Mouse (Mus musculus) hindbrain, embryonic 13.5 days (tissue): ENCODE results near the gene Ift122. TPM values are rescaled to one million over a fixed set of nuclear protein-coding genes. Genes with fewer than 3 reads are reported as not detected.

Experiments used
- ATAC-seq: fragments of 200-750 bp; cut with Nextera tagmentation; 2 replicates; pipeline ENCODE4 v1.8.0; 2017; ENCODE audit warnings: moderate TSS enrichment; ENCODE audit not compliant: low FRiP score
- H3K27ac ChIP-seq: fragments of 300-500 bp; sonication (generic); 2 replicates; pipeline ENCODE4 v1.5.1; 2015; ENCODE audit warnings: inconsistent platforms, mild to moderate bottlenecking, moderate library complexity
- H3K27me3 ChIP-seq: fragments of 300-500 bp; sonication (generic); 2 replicates; pipeline ENCODE4 v1.6.1; 2015; ENCODE audit warnings: mild to moderate bottlenecking, inconsistent platforms
- H3K36me3 ChIP-seq: fragments of 300-500 bp; sonication (generic); 2 replicates; pipeline ENCODE4 v1.6.1; 2015; ENCODE audit warnings: mild to moderate bottlenecking, inconsistent platforms
- H3K4me1 ChIP-seq: fragments of 300-500 bp; sonication (generic); replicated peaks from 2 replicates; pipeline ENCODE4 v1.6.1; 2015; ENCODE audit warnings: inconsistent platforms
- H3K4me2 ChIP-seq: fragments of 300-500 bp; sonication (generic); 2 replicates; pipeline ENCODE4 v1.6.1; 2015; ENCODE audit warnings: inconsistent platforms, mild to moderate bottlenecking, moderate library complexity
- H3K4me3 ChIP-seq: fragments of 300-500 bp; sonication (generic); 2 replicates; pipeline ENCODE4 v1.5.1; 2015; ENCODE audit warnings: mild to moderate bottlenecking, inconsistent platforms
- H3K9ac ChIP-seq: fragments of 300-500 bp; sonication (generic); 2 replicates; pipeline ENCODE4 v1.6.1; 2015; ENCODE audit warnings: mild to moderate bottlenecking, inconsistent platforms
- H3K9me3 ChIP-seq: fragments of 300-500 bp; sonication (generic); 2 replicates; pipeline ENCODE4 v1.6.1; 2016; ENCODE audit warnings: inconsistent platforms
- WGBS: fragments of 180-500 bp; shearing (Covaris S2); methylation state at CpG from one replicate; pipeline ENCODE4 v1.1.7; 2015; 5-methylcytosine and 5-hydroxymethylcytosine counted together
- polyA plus RNA-seq: library from polyadenylated mRNA; unstranded; fragments of >200 nt; fragmentation: Nextera tagmentation; extraction: Ambion mirVana; gene quantifications from 2 replicates; pipeline ENCODE4 v1.2.1, GENCODE M21; 2015

Gene Ift122
- polyA plus RNA-seq, 1 experiment from 2014 or later, result 27.7 TPM

- peaks cover 9% of the 10 kb centered on the region; the same call in 1 of the 2 replicates for H3K9me3 ChIP-seq
- H3K27me3 ChIP-seq, result no peaks in the 10 kb centered on the region
- no peak for ATAC-seq
- WGBS, result 76% methylated on average over 1 of the region's 1 CpGs
- H3K36me3 ChIP-seq, result peaks cover 6% of the 10 kb centered on the region; the same call in 1 of the 2 replicates
- H3K4me2 ChIP-seq, result no peak overlapping the region
- H3K4me1 ChIP-seq, result 0 out of 2 replicates have a peak, but pooled peaks cover 6% of the 10 kb centered on the region
- no peak overlapping the region for H3K9ac ChIP-seq
- no peak overlapping the region for H3K27ac ChIP-seq
- H3K4me3 ChIP-seq, result no peak overlapping the region
Observed at GRCm38 (mm10) chr6:115938798-115939197, 85.5 kb downstream of the Ift122 start.

- Histone ChIP-seq H3K36me3 (peaks cover 6% of the 10 kb centered on the region; the same call in 1 of the 2 replicates), H3K27ac (no peak overlapping the region), H3K4me1 (0 out of 2 replicates have a peak, but pooled peaks cover 6% of the 10 kb centered on the region), H3K4me2 (no peak overlapping the region), H3K27me3 (no peaks in the 10 kb centered on the region), H3K4me3 (no peak overlapping the region), H3K9ac (no peak overlapping the region), H3K9me3 (peaks cover 9% of the 10 kb centered on the region; the same call in 1 of the 2 replicates)
- 78% methylated on average over 1 of the region's 1 CpGs for WGBS
- ATAC-seq, result no peak
Observed at GRCm38 (mm10) chr6:115940603-115941002, 87.3 kb downstream of the Ift122 start.

- Histone ChIP-seq H3K4me3 (no peak overlapping the region), H3K36me3 (peaks cover 6% of the 10 kb centered on the region; the same call in 1 of the 2 replicates), H3K4me2 (no peak overlapping the region), H3K27me3 (no peaks in the 10 kb centered on the region), H3K27ac (no peak overlapping the region), H3K4me1 (peaks cover 7% of the 10 kb centered on the region), H3K9ac (no peak overlapping the region), H3K9me3 (peaks cover 9% of the 10 kb centered on the region; the same call in 1 of the 2 replicates)
- ATAC-seq, result no peak
- WGBS, result 18% methylated on average over 5 of the region's 12 CpGs
Observed at GRCm38 (mm10) chr6:115941128-115941527, 87.9 kb downstream of the Ift122 start.

- no peaks in the 10 kb centered on the region for H3K9me3 ChIP-seq
- no peak overlapping the region for H3K4me2 ChIP-seq
- H3K27me3 ChIP-seq, result no peaks in the 10 kb centered on the region
- no peak overlapping the region for H3K4me3 ChIP-seq
- H3K4me1 ChIP-seq, result peaks cover 16% of the 10 kb centered on the region
- ATAC-seq, result no peak
- no peaks in the 10 kb centered on the region for H3K36me3 ChIP-seq
- no peak overlapping the region for H3K9ac ChIP-seq
- no peak overlapping the region for H3K27ac ChIP-seq
- 82% methylated on average over 9 of the region's 9 CpGs for WGBS
Observed at GRCm38 (mm10) chr6:115943498-115944427, 90.5 kb downstream of the Ift122 start.

GRCm38 (mm10) chr6:115944638-115945037 is 91.4 kb downstream of the Ift122 start, which contains the start of gene H1foo:
Gene H1foo, plus strand, starts transcription at chr6:115944938.
- peaks cover 16% of the 10 kb centered on the region for H3K4me1 ChIP-seq
- no peaks in the 10 kb centered on the region for H3K27me3 ChIP-seq
- WGBS, result 87% methylated on average over 5 of the region's 5 CpGs
- H3K36me3 ChIP-seq, result no peaks in the 10 kb centered on the region
- no peak within 1 kb of the TSS for H3K27ac ChIP-seq
- no peak for ATAC-seq
- no peak within 1 kb of the TSS for H3K4me3 ChIP-seq
- no peaks in the 10 kb centered on the region for H3K9me3 ChIP-seq
- H3K4me2 ChIP-seq, result no peak within 1 kb of the TSS
- no peak within 1 kb of the TSS for H3K9ac ChIP-seq

- no peak for ATAC-seq
- WGBS, result 87% methylated on average over 8 of the region's 8 CpGs
- Histone ChIP-seq H3K4me1 (peaks cover 16% of the 10 kb centered on the region), H3K9ac (no peak overlapping the region), H3K27me3 (no peaks in the 10 kb centered on the region), H3K36me3 (no peaks in the 10 kb centered on the region), H3K27ac (no peak overlapping the region), H3K9me3 (no peaks in the 10 kb centered on the region), H3K4me3 (no peak overlapping the region), H3K4me2 (no peak overlapping the region)
Observed at GRCm38 (mm10) chr6:115945633-115946032, 92.4 kb downstream of the Ift122 start.

GRCm38 (mm10) chr6:115946389-115946788 is 93.1 kb downstream of the Ift122 start:
- Histone ChIP-seq H3K4me3 (no peak overlapping the region), H3K27me3 (no peaks in the 10 kb centered on the region), H3K4me2 (no peak overlapping the region), H3K27ac (peak overlapping the region; percentile 44; the same call in 1 of the 2 replicates), H3K36me3 (no peaks in the 10 kb centered on the region), H3K9ac (no peak overlapping the region), H3K9me3 (no peaks in the 10 kb centered on the region), H3K4me1 (peaks cover 11% of the 10 kb centered on the region)
- WGBS, result 50% methylated on average over 6 of the region's 6 CpGs
- ATAC-seq, result no peak

- WGBS, result 68% methylated on average over 9 of the region's 9 CpGs
- no peak overlapping the region for H3K27ac ChIP-seq
- no peak for ATAC-seq
- no peak overlapping the region for H3K9ac ChIP-seq
- H3K9me3 ChIP-seq, result 0 out of 2 replicates have a peak, but pooled peaks cover 3% of the 10 kb centered on the region
- H3K36me3 ChIP-seq, result no peaks in the 10 kb centered on the region
- H3K4me3 ChIP-seq, result no peak overlapping the region
- peaks cover 30% of the 10 kb centered on the region for H3K4me1 ChIP-seq
- no peaks in the 10 kb centered on the region for H3K27me3 ChIP-seq
- no peak overlapping the region for H3K4me2 ChIP-seq
Observed at GRCm38 (mm10) chr6:115954506-115955074, 101.3 kb downstream of the Ift122 start.

GRCm38 (mm10) chr6:115955169-115955568 is 101.9 kb downstream of the Ift122 start:
- H3K36me3 ChIP-seq, result no peaks in the 10 kb centered on the region
- no peak overlapping the region for H3K9ac ChIP-seq
- H3K4me1 ChIP-seq, result peaks cover 30% of the 10 kb centered on the region
- ATAC-seq, result no peak
- H3K27ac ChIP-seq, result no peak overlapping the region
- 0 out of 2 replicates have a peak, but pooled peaks cover 3% of the 10 kb centered on the region for H3K9me3 ChIP-seq
- 95% methylated on average over 4 of the region's 4 CpGs for WGBS
- no peak overlapping the region for H3K4me2 ChIP-seq
- no peaks in the 10 kb centered on the region for H3K27me3 ChIP-seq
- no peak overlapping the region for H3K4me3 ChIP-seq

- no peak overlapping the region for H3K9ac ChIP-seq
- 0 out of 2 replicates have a peak, but pooled peaks cover 3% of the 10 kb centered on the region for H3K9me3 ChIP-seq
- no peak overlapping the region for H3K4me3 ChIP-seq
- ATAC-seq, result no peak
- WGBS, result 85% methylated on average over 11 of the region's 11 CpGs
- no peaks in the 10 kb centered on the region for H3K36me3 ChIP-seq
- H3K27ac ChIP-seq, result no peak overlapping the region
- no peak overlapping the region for H3K4me2 ChIP-seq
- no peaks in the 10 kb centered on the region for H3K27me3 ChIP-seq
- peaks cover 30% of the 10 kb centered on the region for H3K4me1 ChIP-seq
Observed at GRCm38 (mm10) chr6:115955664-115956063, 102.4 kb downstream of the Ift122 start.

GRCm38 (mm10) chr6:115956418-115956921 is 103.2 kb downstream of the Ift122 start:
- WGBS, result 86% methylated on average over 13 of the region's 13 CpGs
- Histone ChIP-seq H3K27me3 (no peaks in the 10 kb centered on the region), H3K9ac (no peak overlapping the region), H3K27ac (no peak overlapping the region), H3K4me1 (peaks cover 30% of the 10 kb centered on the region), H3K4me2 (no peak overlapping the region), H3K9me3 (0 out of 2 replicates have a peak, but pooled peaks cover 2% of the 10 kb centered on the region), H3K36me3 (no peaks in the 10 kb centered on the region), H3K4me3 (no peak overlapping the region)
- ATAC-seq, result no peak
